Mouse (Mus musculus) gastrocnemius, adult 8-10 months (tissue): Measurements from ENCODE around the gene Cdc37l1. TPM values are rescaled to one million over a fixed set of nuclear protein-coding genes. Genes with fewer than 3 reads are reported as not detected.

Source experiments
- total RNA-seq, 4 experiments: library from RNA; stranded (reverse); gene quantifications; 2 replicates each; pipeline ENCODE4 v1.2.4; 2022

The Cdc37l1 gene
- total RNA-seq, 4 experiments from 2014 or later, result 38.6 to 45.9 (median 40.0) TPM

Other genes with a start within 250 kb of the Cdc37l1 start
- 1 to 10 TPM; 2.3 to 2.9 (median 2.6) TPM for gene Slc1a1, start 155.3 kb upstream of the Cdc37l1 start, total RNA-seq
- 1 to 10 TPM; 1.7 to 2.1 (median 1.8) TPM for gene Plpp6, start 26.4 kb upstream of the Cdc37l1 start, total RNA-seq
- 1 to 10 TPM; 1.3 to 2.4 (median 1.8) TPM for gene 4430402I18Rik, start 22.6 kb upstream of the Cdc37l1 start, total RNA-seq
- 10 to 100 TPM; 32.4 to 42.5 (median 39.8) TPM for gene Ak3, start 57.6 kb downstream of the Cdc37l1 start, total RNA-seq
- gene Rcl1, start 111.0 kb downstream of the Cdc37l1 start, total RNA-seq, result 1 to 10 TPM; 5.0 to 8.5 (median 6.9) TPM